Mouse (Mus musculus): Measurements from ENCODE around the gene Stx18. TPM values are rescaled to one million over a fixed set of nuclear protein-coding genes. Genes with fewer than 3 reads are reported as not detected.

The Stx18 gene
- polyA plus RNA-seq, 1 experiment = 15.3 TPM

DNA sequence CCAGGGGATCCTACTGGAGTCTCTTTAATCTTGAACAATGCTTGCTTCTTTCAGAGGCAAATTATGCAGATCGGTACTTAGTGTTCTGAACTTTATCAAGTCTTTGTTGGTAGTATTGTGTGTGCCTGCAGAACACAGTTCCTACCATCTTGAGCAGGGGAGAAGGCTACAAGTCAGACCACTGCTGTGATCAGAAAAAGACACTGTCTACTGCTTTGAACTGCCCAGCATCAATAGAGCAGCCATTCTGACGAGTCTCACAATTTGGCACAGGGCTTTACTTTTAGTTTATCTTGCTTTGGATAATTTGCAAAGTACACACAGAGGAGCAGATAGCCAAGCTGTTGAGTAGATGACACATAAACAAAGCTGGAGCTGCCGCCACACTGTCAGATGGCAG lies 52.0 kb downstream of the Stx18 start:
- H3K27me3 ChIP-seq (ENCODE audit: control insufficient read depth, insufficient read depth, low read length, poor library complexity, severe bottlenecking) = no peaks in the 10 kb centered on the region
- no peaks in the 10 kb centered on the region for H3K36me3 ChIP-seq (ENCODE audit: control insufficient read depth, insufficient read depth, low read length, poor library complexity, severe bottlenecking)
- no peak overlapping the region for H3K9ac ChIP-seq (ENCODE audit: low read depth, poor library complexity, severe bottlenecking)
- no peak overlapping the region for H3K4me3 ChIP-seq (ENCODE audit: low read depth, low read length)
- no peak overlapping the region for H3K27ac ChIP-seq (ENCODE audit: insufficient read depth, low read length)
- no peaks in the 10 kb centered on the region for H3K4me1 ChIP-seq (ENCODE audit: control insufficient read depth, insufficient read depth, low read length)
- H3K9me3 ChIP-seq (replicated peaks; ENCODE audit: control insufficient read depth, insufficient read depth, low read length, poor library complexity, severe bottlenecking) = no peaks in the 10 kb centered on the region
- TF ChIP-seq POLR2A (IDR thresholded peaks at IDR 0.05; ENCODE audit: insufficient read depth, low read length) (no peak), EP300 (IDR thresholded peaks at IDR 0.05; ENCODE audit: insufficient read depth, low read depth, low read length) (no peak), CTCF (IDR thresholded peaks at IDR 0.05; ENCODE audit: low read depth, low read length) (no peak)

DNA sequence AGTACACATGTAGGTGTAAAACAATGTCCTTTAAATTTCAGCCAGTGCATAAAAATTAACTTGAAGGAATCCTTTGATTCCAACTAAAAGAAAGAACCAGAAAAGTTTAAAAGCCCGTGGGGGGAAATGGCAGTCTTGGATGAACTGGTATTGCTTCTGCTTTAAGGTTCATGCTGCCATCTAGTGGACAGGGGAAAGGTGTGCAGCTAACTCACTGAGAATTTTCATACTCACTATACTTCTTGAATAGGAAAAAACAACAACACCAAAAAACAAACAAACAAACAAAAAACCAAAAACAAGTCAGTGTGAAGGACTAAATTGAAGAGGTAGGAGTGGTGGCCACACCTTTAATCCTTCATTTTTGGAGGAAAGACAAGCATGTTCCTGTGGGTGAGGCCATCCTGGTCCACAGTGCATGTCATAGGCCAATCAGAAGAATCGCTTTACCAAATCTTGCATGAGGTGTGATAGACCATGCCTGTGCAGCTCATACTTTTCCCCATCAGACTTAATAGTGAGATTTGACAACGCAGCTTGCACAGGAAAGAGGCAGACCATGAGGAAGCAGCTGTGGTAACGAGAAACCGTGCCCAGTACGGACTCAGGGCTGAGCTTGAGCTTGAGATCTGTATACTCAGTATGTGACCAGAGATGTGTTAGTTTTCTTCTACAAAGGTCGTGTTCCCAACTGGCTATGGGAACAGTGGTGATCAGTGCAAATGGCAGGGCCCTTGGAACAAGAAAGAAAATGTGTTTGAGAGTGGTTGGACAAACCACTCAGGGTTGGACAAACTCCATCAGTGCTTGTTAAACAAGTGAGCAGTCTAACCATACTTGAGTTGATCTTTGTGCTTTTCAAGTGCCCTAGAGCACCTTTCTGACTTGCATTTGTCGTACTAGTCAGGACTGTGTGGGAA lies 52.8 kb downstream of the Stx18 start:
- H3K4me1 ChIP-seq (ENCODE audit: control insufficient read depth, insufficient read depth, low read length) = no peaks in the 10 kb centered on the region
- TF ChIP-seq EP300 (IDR thresholded peaks at IDR 0.05; ENCODE audit: insufficient read depth, low read depth, low read length) (no peak), CTCF (IDR thresholded peaks at IDR 0.05; ENCODE audit: low read depth, low read length) (no peak), POLR2A (IDR thresholded peaks at IDR 0.05; ENCODE audit: insufficient read depth, low read length) (no peak)
- no peaks in the 10 kb centered on the region for H3K9me3 ChIP-seq (replicated peaks; ENCODE audit: control insufficient read depth, insufficient read depth, low read length, poor library complexity, severe bottlenecking)
- no peak overlapping the region for H3K4me3 ChIP-seq (ENCODE audit: low read depth, low read length)
- no peak overlapping the region for H3K27ac ChIP-seq (ENCODE audit: insufficient read depth, low read length)
- H3K9ac ChIP-seq (ENCODE audit: low read depth, poor library complexity, severe bottlenecking) = no peak overlapping the region
- H3K27me3 ChIP-seq (ENCODE audit: control insufficient read depth, insufficient read depth, low read length, poor library complexity, severe bottlenecking) = no peaks in the 10 kb centered on the region
- no peaks in the 10 kb centered on the region for H3K36me3 ChIP-seq (ENCODE audit: control insufficient read depth, insufficient read depth, low read length, poor library complexity, severe bottlenecking)

DNA sequence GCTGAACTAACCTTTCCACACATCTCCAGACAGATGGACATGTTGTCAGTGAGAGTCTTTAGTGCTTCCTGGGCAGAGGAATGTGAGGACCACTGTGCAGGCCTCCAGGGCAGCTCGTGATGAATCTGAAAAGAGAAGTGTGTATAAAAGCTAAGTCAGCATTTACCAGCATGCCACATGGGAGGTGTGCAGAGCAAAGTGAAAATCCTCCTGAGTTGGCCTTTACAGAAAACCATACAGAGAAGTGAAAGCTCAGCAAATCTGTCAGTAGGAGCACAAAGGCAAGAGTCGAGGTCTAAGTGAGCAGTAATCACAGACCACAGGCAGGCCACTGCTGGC lies 53.4 kb downstream of the Stx18 start:
- no peak overlapping the region for H3K4me3 ChIP-seq (ENCODE audit: low read depth, low read length)
- H3K36me3 ChIP-seq (ENCODE audit: control insufficient read depth, insufficient read depth, low read length, poor library complexity, severe bottlenecking) = no peaks in the 10 kb centered on the region
- H3K9ac ChIP-seq (ENCODE audit: low read depth, poor library complexity, severe bottlenecking) = no peak overlapping the region
- TF ChIP-seq EP300 (IDR thresholded peaks at IDR 0.05; ENCODE audit: insufficient read depth, low read depth, low read length) (no peak), CTCF (IDR thresholded peaks at IDR 0.05; ENCODE audit: low read depth, low read length) (no peak), POLR2A (IDR thresholded peaks at IDR 0.05; ENCODE audit: insufficient read depth, low read length) (no peak)
- no peaks in the 10 kb centered on the region for H3K27me3 ChIP-seq (ENCODE audit: control insufficient read depth, insufficient read depth, low read length, poor library complexity, severe bottlenecking)
- no peaks in the 10 kb centered on the region for H3K9me3 ChIP-seq (replicated peaks; ENCODE audit: control insufficient read depth, insufficient read depth, low read length, poor library complexity, severe bottlenecking)
- H3K4me1 ChIP-seq (ENCODE audit: control insufficient read depth, insufficient read depth, low read length) = no peaks in the 10 kb centered on the region
- no peak overlapping the region for H3K27ac ChIP-seq (ENCODE audit: insufficient read depth, low read length)

DNA sequence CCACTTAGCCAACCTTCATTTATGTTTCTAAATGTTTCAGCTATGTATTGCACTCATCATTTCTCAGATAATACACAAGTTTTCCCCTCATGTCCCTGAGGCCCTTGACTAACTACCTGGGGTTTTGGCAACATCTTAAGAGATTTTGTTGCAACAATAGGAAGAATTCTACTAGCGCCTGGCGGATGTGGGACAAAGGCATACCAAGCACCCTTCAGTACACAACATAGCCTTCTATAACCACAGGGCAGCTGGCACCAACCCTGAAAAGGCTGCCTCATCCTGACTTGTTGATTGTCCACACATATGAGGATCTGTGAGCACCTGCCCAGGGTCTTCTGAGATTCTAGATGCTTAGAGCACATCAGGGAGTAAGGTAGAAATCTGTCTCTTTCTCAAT lies 55.8 kb downstream of the Stx18 start:
- no peak for TF ChIP-seq POLR2A (IDR thresholded peaks at IDR 0.05; ENCODE audit: insufficient read depth, low read length)
- no peak for TF ChIP-seq EP300 (IDR thresholded peaks at IDR 0.05; ENCODE audit: insufficient read depth, low read depth, low read length)
- TF ChIP-seq CTCF (IDR thresholded peaks at IDR 0.05; ENCODE audit: low read depth, low read length) = no peak
- Histone ChIP-seq H3K36me3 (ENCODE audit: control insufficient read depth, insufficient read depth, low read length, poor library complexity, severe bottlenecking) (no peaks in the 10 kb centered on the region), H3K27ac (ENCODE audit: insufficient read depth, low read length) (no peak overlapping the region), H3K9ac (ENCODE audit: low read depth, poor library complexity, severe bottlenecking) (no peak overlapping the region), H3K27me3 (ENCODE audit: control insufficient read depth, insufficient read depth, low read length, poor library complexity, severe bottlenecking) (no peaks in the 10 kb centered on the region), H3K4me1 (ENCODE audit: control insufficient read depth, insufficient read depth, low read length) (no peaks in the 10 kb centered on the region), H3K9me3 (replicated peaks; ENCODE audit: control insufficient read depth, insufficient read depth, low read length, poor library complexity, severe bottlenecking) (no peaks in the 10 kb centered on the region), H3K4me3 (ENCODE audit: low read depth, low read length) (no peak overlapping the region)

DNA sequence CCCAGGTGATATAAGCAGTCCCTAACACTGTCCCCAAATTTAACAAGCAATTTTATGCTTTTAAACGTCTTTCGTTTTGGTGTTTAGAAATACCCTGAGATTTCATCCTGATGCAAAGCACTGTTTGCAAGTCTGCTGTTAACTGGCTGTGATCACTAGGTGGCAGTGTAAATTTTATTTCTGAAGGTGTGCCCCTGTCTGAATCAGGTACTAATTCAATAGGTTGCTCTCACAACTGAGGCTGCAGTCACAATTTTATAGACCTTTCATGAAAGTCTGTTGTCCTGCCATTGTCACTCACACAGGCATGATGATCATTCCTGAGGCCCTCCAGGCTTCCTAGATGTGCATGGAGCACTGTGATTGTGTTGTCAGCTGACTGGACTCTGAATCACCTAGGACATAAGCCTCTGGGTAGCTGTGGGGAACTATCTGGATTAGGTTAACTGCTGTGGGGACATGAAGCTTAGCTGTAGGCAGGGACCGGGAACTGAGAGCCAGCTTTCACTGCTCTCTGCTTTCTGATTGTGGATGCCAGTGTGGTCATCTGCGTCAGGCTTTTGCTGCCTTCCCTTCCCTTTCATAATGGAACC lies 59.1 kb downstream of the Stx18 start:
- TF ChIP-seq POLR2A (IDR thresholded peaks at IDR 0.05; ENCODE audit: insufficient read depth, low read length) = no peak
- no peak for TF ChIP-seq EP300 (IDR thresholded peaks at IDR 0.05; ENCODE audit: insufficient read depth, low read depth, low read length)
- no peak for TF ChIP-seq CTCF (IDR thresholded peaks at IDR 0.05; ENCODE audit: low read depth, low read length)
- Histone ChIP-seq H3K4me1 (ENCODE audit: control insufficient read depth, insufficient read depth, low read length) (no peaks in the 10 kb centered on the region), H3K27ac (ENCODE audit: insufficient read depth, low read length) (no peak overlapping the region), H3K9me3 (replicated peaks; ENCODE audit: control insufficient read depth, insufficient read depth, low read length, poor library complexity, severe bottlenecking) (no peaks in the 10 kb centered on the region), H3K27me3 (ENCODE audit: control insufficient read depth, insufficient read depth, low read length, poor library complexity, severe bottlenecking) (no peaks in the 10 kb centered on the region), H3K4me3 (ENCODE audit: low read depth, low read length) (no peak overlapping the region), H3K36me3 (ENCODE audit: control insufficient read depth, insufficient read depth, low read length, poor library complexity, severe bottlenecking) (no peaks in the 10 kb centered on the region), H3K9ac (ENCODE audit: low read depth, poor library complexity, severe bottlenecking) (no peak overlapping the region)

DNA sequence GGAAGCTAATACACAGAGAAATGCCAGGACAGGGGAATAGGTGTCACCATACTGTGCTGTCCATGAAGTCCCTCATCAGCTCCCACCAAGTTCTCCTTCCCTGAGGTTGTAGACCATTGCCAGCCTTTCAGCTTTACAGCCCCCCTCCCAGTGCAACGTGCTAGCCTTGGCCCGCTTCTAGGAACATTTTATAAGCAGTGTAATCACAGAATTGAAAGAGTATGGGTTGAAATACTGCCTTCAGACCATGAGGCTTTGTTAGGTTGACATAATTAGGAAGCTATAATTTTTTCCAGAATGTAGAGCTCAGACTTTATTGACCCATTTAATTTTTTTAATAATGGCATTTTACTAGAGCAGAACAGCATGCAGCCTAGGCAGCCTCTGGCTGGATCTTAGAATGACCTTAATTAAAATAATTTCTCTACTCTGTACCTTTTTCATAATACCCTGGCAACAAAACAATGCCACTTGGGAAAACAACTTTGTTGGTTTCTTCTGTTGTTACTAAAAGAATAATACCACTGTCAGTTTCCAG lies 60.7 kb downstream of the Stx18 start:
- no peaks in the 10 kb centered on the region for H3K4me1 ChIP-seq (ENCODE audit: control insufficient read depth, insufficient read depth, low read length)
- H3K27ac ChIP-seq (ENCODE audit: insufficient read depth, low read length) = no peak overlapping the region
- H3K27me3 ChIP-seq (ENCODE audit: control insufficient read depth, insufficient read depth, low read length, poor library complexity, severe bottlenecking) = no peaks in the 10 kb centered on the region
- TF ChIP-seq POLR2A (IDR thresholded peaks at IDR 0.05; ENCODE audit: insufficient read depth, low read length) = no peak
- TF ChIP-seq EP300 (IDR thresholded peaks at IDR 0.05; ENCODE audit: insufficient read depth, low read depth, low read length) = no peak
- TF ChIP-seq CTCF (IDR thresholded peaks at IDR 0.05; ENCODE audit: low read depth, low read length) = no peak
- H3K9me3 ChIP-seq (replicated peaks; ENCODE audit: control insufficient read depth, insufficient read depth, low read length, poor library complexity, severe bottlenecking) = no peaks in the 10 kb centered on the region
- H3K4me3 ChIP-seq (ENCODE audit: low read depth, low read length) = no peak overlapping the region
- H3K9ac ChIP-seq (ENCODE audit: low read depth, poor library complexity, severe bottlenecking) = no peak overlapping the region
- H3K36me3 ChIP-seq (ENCODE audit: control insufficient read depth, insufficient read depth, low read length, poor library complexity, severe bottlenecking) = no peaks in the 10 kb centered on the region

Data from ES-Bruce4 (cell line).